Mouse (Mus musculus) heart, adult 8-10 months (tissue): ENCODE measurements around the gene Dynlt1f. TPM values are rescaled to one million over a fixed set of nuclear protein-coding genes. Genes with fewer than 3 reads are reported as not detected.
"Not testable (repeated sequence)": the region's sequence is repeated elsewhere in the genome, so short reads cannot be mapped to it uniquely, and the experiment has no call there.

Experiments used
- DNase-seq: peaks from one replicate; pipeline ENCODE4 v3.0.0; 2022; ENCODE audit warnings: low spot score
- total RNA-seq, 4 experiments: library from RNA; stranded (reverse); gene quantifications; 2 replicates each; pipeline ENCODE4 v1.2.4; 2022

The Dynlt1f gene
- total RNA-seq, result 10 to 100 TPM; 37.9 to 41.6 (median 39.9) TPM

DNA sequence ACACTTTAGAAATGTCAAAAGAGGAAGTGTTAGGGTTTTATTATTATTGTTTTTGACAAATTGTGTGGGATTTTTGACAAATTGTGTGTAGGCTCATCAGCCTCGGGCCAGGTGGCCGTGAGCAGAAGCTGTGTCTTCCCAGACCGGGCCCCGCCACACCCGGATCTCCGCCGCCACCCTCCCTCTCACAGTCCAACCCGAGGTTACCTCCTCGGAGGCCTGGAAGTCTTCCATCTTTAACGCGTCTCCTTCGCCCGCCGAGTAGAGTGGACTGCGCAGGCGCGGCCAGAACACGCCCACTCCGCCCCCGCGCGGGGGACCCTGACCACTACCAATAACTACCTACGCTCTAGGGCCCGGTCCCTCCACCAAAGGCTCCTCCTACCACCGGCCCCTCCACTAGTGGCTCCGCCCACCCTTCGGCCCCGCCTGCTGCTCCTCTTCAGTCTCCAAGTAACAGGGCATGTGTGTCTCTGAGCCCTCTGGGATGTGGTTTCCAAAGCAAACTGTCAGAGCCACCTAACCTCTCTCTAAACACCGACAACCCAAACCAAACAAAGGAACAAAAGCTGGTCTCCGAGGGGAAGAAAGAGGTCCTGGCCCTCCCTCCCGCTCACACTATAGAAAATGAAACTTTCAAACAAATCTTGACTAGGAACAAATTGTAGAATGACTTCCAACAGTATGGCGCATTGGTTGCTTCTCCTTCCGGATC, at the start of gene Dynlt1f:
TSS of gene Dynlt1f (minus strand) at position 334 of the 715 bp plus-strand sequence.
- peak; percentile 83 for DNase-seq

DNA sequence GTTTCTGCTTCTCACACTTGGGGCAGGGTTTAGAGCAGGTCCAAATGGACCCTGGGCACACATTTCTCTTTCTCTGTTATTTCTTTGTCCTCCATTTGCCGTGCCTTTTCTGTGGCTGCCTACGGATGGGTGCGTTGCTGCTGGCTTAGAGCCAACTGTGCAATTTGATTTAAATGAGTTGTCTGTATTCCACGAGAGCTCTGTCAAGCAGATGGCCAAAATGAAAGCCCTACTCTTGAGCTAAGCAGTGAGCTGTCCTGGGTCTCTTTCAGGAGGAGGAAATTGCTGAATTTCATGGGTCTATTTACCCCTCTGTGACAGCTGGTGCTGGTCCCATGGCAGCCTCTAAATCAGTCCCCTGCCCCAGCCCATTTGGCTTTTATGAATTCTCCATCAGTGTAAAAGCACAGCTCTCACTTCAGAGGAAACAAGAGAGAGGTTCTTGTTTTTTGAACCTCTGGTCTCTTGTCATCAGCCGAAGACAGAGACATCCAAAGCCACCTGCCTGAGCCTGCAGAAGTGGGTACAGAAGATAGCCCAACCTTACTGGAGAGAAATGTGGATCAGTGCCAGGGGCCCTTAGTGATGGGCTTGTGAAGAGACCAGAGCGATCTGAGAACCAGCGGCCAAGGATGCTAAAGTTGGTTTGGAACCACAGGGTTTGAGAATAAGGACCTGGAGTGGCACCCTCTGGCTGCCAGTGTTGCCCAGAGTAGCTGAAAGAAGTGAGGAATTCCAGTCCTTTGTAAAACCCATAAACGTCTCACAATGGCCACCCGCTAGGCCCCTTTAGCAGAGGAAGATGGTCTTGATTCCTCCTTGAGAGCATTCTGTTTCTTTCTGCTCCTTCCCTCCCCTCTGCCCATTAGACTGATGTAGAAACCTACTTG, 47.9 kb upstream of the Dynlt1f start:
- DNase-seq, result not testable (repeated sequence)

GRCm38 (mm10) chr17:6702625-6703221, 47.0 kb upstream of the Dynlt1f start:
- DNase-seq, result not testable (repeated sequence)

DNA sequence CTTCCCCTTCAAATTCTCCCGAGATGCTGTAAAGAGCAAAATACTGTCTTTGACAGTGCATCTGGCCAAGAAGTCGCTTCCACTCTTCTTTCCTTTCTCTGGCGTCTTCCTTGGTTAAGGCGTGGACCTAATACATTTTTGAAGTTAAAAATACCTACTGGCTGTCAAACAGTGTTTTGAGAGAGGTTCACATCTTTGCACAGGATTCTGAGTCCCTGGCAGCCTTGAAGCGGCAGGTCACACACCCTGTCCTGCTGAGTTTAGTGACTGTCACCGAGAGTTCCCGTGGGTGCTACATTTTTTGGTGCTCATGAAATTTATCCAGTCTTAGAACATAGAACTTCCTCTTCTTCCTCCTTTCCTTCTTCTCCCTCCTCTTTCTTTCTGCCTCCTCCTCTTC, 44.4 kb upstream of the Dynlt1f start:
- DNase-seq, result not testable (repeated sequence)

DNA sequence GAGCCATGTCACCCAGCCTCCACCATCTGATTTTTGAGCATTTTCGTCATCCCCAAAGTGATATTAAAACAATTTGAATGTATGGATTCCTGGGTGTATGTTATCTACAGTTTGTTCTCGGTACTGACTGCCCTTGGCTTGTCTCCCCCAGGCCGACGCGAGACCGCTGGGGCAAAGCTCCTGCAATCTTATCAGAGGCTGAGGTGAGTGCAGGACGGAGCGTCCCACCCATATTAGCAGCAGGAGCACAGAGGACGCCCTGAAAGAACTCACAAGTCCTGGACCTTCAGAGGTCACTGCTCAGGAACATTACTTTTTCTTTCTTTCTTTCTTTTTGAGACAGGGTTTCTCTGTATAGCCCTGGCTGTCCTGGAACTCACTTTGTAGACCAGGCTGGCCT, 43.8 kb upstream of the Dynlt1f start:
- DNase-seq, result not testable (repeated sequence)

- peak; percentile 46 for DNase-seq
These were observed 41.6 kb upstream of the Dynlt1f start for GRCm38 (mm10) chr17:6697224-6697775.

DNA sequence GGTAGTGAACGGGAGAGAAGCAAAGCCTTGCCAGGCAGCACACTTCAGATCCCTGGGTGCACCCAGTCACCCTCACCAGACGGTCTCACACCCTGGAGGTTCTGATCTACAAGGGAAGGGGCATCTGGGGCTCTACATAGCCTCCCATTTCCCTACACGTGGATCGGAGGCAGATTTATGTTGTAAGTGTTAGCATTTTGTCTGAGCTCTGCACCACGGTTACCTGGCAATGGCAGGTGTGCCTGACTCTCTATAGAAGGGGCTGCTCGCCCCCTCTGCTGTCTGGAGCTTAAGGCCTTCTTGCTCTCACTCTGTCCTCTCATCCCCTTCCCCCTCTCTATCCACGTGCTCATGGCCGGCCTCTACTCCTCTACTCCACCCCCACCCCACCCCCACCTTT, 40.8 kb upstream of the Dynlt1f start:
- DNase-seq, result not testable (repeated sequence)

DNA sequence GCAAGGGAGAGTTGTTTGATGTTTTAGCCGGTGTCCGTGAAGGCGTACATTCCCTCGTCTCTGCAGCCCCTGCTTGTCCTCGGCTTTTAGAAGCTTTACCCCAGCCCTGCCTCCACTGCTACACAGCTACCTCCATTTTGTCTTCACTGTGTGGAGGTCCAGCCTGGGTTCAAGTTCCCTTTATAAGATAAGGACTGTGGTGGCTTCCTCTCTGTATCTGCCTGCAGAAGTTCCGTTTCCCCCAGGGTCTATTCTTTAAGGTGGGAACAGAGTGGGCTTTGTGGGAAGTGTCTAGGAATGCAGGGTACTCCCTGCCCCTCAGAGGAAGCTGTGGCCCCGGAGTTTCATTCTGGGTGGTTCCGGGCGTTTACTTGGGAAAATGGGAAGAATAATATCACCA, 40.0 kb upstream of the Dynlt1f start:
- DNase-seq, result not testable (repeated sequence)

DNA sequence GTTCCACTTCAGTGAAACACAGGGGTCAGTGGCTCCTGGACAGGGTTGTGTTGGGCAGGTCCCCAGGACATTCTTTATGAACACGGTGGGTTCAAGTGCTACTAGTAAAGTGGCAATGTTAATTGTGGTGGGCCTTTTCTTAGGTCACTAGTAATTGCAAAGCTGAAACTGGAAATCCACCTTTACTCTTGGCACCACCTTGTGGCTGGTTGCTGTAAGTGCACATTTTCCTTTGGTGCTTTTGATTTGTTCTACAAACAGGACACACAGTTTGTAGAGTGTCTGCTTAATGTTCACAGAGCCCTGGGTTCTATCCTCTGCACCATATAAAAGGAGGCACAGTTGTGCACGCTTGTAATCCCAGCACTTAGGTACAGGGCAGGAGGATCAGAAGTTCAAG, 35.9 kb upstream of the Dynlt1f start:
- DNase-seq, result peak; percentile 88

DNA sequence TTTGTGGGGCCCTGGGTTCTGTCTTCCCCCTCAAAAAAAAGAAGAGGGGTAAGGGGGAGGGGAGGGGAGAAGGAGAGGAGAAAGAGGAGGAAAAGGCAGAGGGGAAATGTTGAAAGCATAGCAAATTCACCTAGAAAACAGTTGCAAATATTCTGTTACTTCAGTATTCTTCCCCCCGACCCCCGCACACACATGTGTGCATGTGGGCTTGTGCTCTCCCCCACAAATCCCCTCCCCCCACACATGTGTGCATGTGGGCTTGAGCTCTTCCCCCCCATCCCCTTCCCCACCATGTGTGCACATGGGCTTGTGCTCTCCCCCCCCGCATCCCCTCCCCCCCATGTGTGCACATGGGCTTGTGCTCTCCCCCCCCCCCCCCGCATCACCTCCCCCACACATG, 33.6 kb upstream of the Dynlt1f start:
- not testable (repeated sequence) for DNase-seq

DNA sequence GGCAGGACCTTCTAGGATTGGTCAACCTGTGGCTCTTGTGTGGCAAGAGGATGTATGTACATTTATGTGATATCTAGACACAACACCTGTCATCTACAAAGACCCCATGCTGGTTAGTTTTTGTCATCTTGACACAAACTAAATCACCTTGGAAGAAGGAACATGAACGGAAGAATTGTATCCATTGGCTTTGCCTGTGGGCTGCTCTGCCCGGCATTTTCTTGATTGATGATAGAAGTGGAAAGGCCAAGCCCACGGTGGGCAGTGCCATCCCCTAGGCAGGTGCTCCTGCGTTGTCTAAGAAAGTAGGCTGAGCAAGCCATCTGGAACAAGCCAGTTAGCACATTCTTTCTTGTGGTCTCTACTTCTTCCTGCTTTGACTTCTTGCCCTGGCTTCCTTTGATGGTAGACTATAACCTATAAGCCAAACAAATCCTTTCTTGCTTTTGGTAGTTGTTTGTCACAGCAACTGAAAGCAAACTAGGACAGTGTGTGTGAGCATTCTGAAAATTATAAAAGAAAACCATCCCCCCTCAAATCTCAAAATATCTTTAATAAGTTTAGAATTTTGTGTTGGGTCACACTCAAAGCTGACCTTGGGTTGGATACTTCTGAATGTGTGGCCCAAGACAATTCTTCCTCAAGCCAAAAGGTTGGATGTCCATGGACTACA, 30.7 kb upstream of the Dynlt1f start:
- DNase-seq, result not testable (repeated sequence)

- DNase-seq, result peak; percentile 53
These were observed 29.7 kb upstream of the Dynlt1f start for GRCm38 (mm10) chr17:6685288-6685818.

DNA sequence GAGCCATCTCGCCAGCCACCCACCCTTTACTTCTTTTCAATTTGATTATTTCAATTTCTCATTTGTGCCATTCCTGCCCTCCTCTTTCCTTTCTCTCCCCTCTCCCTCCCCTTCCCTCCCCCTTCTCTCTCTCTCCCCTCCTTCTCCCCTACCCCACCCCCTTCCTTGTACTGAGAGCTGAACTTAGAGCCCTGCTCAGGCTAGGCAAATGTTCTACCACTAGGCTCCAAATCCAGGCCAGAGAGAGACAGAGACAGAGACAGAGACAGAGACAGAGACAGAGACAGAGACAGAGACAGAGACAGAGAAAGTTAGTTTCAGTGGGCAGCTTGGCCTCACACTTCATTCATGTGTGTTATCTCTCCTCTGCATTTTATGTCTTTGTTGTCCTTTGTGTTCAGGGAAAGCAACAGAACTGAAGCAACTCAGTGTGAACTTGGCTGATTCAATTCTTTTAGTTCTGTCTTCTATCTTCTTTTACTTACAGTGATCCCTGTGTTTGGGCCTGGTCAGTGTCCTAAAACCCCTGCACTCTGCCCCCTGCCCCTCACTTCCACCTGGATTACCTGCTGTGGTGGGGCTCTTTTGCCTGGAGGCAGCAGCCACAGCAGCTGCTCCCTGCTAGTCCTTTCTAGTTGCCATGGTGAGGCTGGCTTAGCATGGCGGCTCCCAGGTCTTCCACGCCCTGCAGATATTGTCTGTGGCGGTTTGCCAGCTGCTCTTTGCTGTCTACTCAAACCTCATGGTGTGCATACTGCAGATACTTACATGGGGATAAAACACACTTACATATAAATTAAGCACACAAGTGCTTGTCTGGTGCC, 29.0 kb upstream of the Dynlt1f start:
- not testable (repeated sequence) for DNase-seq

DNA sequence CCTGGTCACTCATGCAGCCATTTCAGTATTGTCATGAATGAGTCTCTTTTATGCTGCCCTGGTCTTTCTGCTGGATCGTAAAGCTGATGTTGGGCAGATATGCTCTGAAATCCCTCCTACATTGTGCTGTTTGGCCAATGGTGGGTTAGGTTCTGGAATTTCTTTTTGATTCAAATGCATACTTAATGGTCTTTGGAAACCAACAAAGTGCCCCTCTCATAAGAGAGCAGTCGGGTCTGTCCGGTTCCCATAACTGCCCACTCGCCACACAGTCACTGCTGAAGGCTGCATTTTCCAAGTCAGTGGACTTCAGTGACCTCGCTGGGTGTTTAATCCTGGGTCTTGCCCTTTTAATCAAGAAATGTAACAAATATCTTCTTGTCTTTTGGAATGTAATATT, 28.0 kb upstream of the Dynlt1f start:
- not testable (repeated sequence) for DNase-seq

GRCm38 (mm10) chr17:6681721-6682120, 26.0 kb upstream of the Dynlt1f start:
- not testable (repeated sequence) for DNase-seq

- DNase-seq, result not testable (repeated sequence)
These were observed 22.4 kb upstream of the Dynlt1f start for GRCm38 (mm10) chr17:6678063-6678462.

DNA sequence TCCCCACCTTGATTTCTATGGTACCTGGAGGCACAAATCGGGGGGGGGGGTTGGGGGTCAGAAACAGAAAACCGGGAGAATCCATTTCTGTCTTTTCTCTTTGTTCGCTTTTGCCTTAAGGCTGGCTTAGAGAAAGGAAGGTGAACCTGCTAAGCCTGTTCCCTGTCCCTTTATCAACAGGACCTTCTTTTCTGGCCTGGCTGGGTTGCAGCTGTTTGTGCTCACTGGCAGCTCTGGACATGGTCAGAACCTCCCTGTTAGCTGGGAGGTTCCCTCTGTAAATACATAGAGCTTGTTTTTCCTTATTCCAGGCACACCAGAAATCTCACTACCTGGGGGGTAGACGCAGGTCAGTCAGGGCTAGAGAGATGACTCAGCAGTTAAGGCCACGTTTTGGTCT, 18.6 kb upstream of the Dynlt1f start:
- DNase-seq, result not testable (repeated sequence)

- not testable (repeated sequence) for DNase-seq
These were observed 12.8 kb upstream of the Dynlt1f start for GRCm38 (mm10) chr17:6668522-6668921.

DNA sequence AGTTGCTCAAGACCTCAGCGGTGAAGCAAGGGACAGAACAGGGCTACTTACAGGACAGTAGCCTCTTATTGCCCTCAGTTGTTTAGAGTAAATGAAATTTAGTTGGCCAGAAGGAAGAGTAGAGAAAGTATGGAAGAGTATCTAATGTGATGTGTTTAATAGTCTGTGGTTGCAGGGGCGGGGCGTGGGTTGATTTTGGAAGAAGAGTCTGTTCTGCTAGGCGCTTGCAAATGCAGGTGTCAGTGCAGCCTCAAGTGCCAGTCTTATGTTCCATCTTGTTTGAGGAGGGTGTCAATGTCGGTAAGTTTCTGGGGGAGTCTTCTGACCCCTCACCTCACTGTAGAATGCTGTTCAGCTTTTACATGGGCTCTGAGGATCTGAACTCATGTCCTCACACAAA, 9.7 kb upstream of the Dynlt1f start:
- not testable (repeated sequence) for DNase-seq

DNA sequence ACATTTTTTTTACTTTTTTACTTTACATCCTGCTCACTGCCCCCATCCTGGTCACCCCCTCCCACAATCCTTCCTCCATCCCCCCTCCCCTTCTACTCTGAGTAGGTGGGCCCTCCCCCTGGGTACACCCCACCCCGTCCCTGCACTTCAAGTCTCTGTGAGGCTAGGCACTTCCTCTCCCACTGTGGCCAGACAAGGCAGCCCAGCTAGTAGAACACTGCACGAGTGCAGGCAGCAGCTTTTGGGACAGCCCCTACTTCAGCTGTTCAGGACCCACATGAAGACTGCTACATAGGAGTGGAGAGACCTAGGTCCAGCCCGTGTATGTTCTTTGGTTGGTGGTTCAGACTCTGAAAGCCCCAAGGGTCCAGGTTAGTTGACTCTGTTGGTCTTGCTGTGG, 7.1 kb upstream of the Dynlt1f start:
- not testable (repeated sequence) for DNase-seq
